Mouse (Mus musculus) liver, postnatal 0 days (tissue): ENCODE measurements around the gene Frmd4b. TPM values are rescaled to one million over a fixed set of nuclear protein-coding genes. Genes with fewer than 3 reads are reported as not detected.

Source experiments
- ATAC-seq: fragments of 200-750 bp; cut with Nextera tagmentation; 2 replicates; pipeline ENCODE4 v1.8.0; 2017; ENCODE audit warnings: mild to moderate bottlenecking, moderate library complexity
- DNase-seq: peaks from one replicate; pipeline ENCODE4 v3.0.0-alpha.2; 2016
- H3K27ac ChIP-seq: fragments of 300-500 bp; sonication (generic); 2 replicates; pipeline ENCODE4 v1.5.1; 2014; ENCODE audit warnings: antibody characterized with exemption, moderate library complexity, mild to moderate bottlenecking, low read depth
- H3K27me3 ChIP-seq: fragments of 300-500 bp; sonication (generic); 2 replicates; pipeline ENCODE4 v1.6.1; 2014; ENCODE audit warnings: low read length, control low read depth, mixed read lengths; ENCODE audit not compliant: insufficient read depth
- H3K36me3 ChIP-seq: fragments of 300-500 bp; sonication (generic); replicated peaks from 2 replicates; pipeline ENCODE4 v1.6.1; 2014; ENCODE audit warnings: mild to moderate bottlenecking, control low read depth, low read length, moderate library complexity, mixed read lengths; ENCODE audit not compliant: insufficient read depth
- H3K4me1 ChIP-seq: fragments of 300-500 bp; sonication (generic); 2 replicates; pipeline ENCODE4 v1.6.1; 2014; ENCODE audit warnings: antibody characterized with exemption, mild to moderate bottlenecking, control low read depth; ENCODE audit not compliant: insufficient read depth
- H3K4me2 ChIP-seq: fragments of 300-500 bp; sonication (generic); 2 replicates; pipeline ENCODE4 v1.6.1; 2014; ENCODE audit warnings: low read depth, mild to moderate bottlenecking, low read length, moderate library complexity, mixed read lengths
- H3K4me3 ChIP-seq: fragments of 300-500 bp; sonication (generic); 2 replicates; pipeline ENCODE4 v1.5.1; 2014; ENCODE audit warnings: low read depth, low read length
- H3K9ac ChIP-seq: fragments of 300-500 bp; sonication (generic); replicated peaks from 2 replicates; pipeline ENCODE4 v1.6.1; 2014; ENCODE audit warnings: mild to moderate bottlenecking, moderate library complexity
- H3K9me3 ChIP-seq: fragments of 300-500 bp; sonication (generic); 2 replicates; pipeline ENCODE4 v1.6.1; 2016; ENCODE audit warnings: mild to moderate bottlenecking, control low read depth, low read length, mixed read lengths
- CTCF ChIP-seq: sonication (generic); IDR thresholded peaks from 2 replicates; pipeline ENCODE4 v1.5.1; 2016; ENCODE audit warnings: antibody characterized with exemption, low read depth
- EP300 ChIP-seq: IDR thresholded peaks from 2 replicates; pipeline ENCODE4 v1.6.1; 2016; ENCODE audit warnings: antibody characterized with exemption, low read depth, mild to moderate bottlenecking
- WGBS: fragments of 180-500 bp; shearing (Covaris S2); extraction: QIAGEN DNeasy Blood & Tissue Kit; methylation state at CpG from one replicate; pipeline ENCODE4 v1.1.7; 2014; ENCODE audit not compliant: insufficient replicate concordance; 5-methylcytosine and 5-hydroxymethylcytosine counted together
- polyA plus RNA-seq: library from polyadenylated mRNA; unstranded; fragments of >200 nt; fragmentation: Nextera tagmentation; extraction: Ambion mirVana; gene quantifications from 2 replicates; pipeline ENCODE4 v1.2.1, GENCODE M21; 2015

Frmd4b gene
- polyA plus RNA-seq, 1 experiment from 2014 or later, result 8.3 TPM

- Histone ChIP-seq H3K4me2 (no peak overlapping the region), H3K27me3 (no peaks in the 10 kb centered on the region), H3K9me3 (no peaks in the 10 kb centered on the region), H3K4me3 (no peak overlapping the region), H3K4me1 (peaks cover 10% of the 10 kb centered on the region), H3K9ac (no peak overlapping the region), H3K36me3 (no peaks in the 10 kb centered on the region), H3K27ac (peak overlapping the region; percentile 50)
- DNase-seq (no peak), ATAC-seq (peak; percentile 78)
- TF ChIP-seq CTCF, result no peak
- no peak for TF ChIP-seq EP300
- WGBS, result 58% methylated on average over 7 of the region's 7 CpGs
Observed at GRCm38 (mm10) chr6:97413453-97413852, 203.9 kb downstream of the Frmd4b start.

GRCm38 (mm10) chr6:97412403-97412802 lies 204.9 kb downstream of the Frmd4b start:
- Histone ChIP-seq H3K4me2 (no peak overlapping the region), H3K4me3 (no peak overlapping the region), H3K4me1 (peaks cover 14% of the 10 kb centered on the region), H3K27ac (no peak overlapping the region), H3K27me3 (no peaks in the 10 kb centered on the region), H3K36me3 (no peaks in the 10 kb centered on the region), H3K9me3 (no peaks in the 10 kb centered on the region), H3K9ac (no peak overlapping the region)
- 83% methylated on average over 15 of the region's 15 CpGs for WGBS
- TF ChIP-seq EP300 (no peak), CTCF (no peak)
- DNase-seq (no peak), ATAC-seq (no peak)

DNA sequence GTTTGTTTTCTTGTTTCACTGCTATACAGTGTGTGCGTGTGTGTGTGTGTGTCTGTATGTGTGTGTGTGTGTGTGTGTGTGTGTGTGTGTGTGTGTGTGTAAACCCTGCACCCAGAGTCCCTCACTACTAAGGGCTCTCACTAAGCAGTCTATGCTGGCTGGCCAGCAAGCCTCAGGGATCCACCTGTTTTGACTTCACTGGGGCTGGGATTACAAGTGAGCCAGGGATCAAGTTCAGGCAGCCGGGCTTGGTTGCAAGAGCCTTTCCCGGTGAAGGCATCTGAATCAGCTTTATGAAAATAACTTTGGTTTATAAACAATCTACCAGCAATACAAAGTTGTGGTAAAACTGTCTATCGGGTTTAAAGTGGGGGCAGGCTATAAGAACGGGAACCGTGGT lies 206.0 kb downstream of the Frmd4b start:
- H3K27me3 ChIP-seq, result no peaks in the 10 kb centered on the region
- no peak for ATAC-seq
- H3K4me3 ChIP-seq, result no peak overlapping the region
- no peak overlapping the region for H3K4me2 ChIP-seq
- no peak overlapping the region for H3K27ac ChIP-seq
- 87% methylated on average over 6 of the region's 6 CpGs for WGBS
- H3K4me1 ChIP-seq, result peaks cover 18% of the 10 kb centered on the region
- no peak for TF ChIP-seq EP300
- TF ChIP-seq CTCF, result no peak
- no peak overlapping the region for H3K9ac ChIP-seq
- no peaks in the 10 kb centered on the region for H3K36me3 ChIP-seq
- no peak for DNase-seq
- H3K9me3 ChIP-seq, result no peaks in the 10 kb centered on the region

GRCm38 (mm10) chr6:97409467-97410239 lies 207.7 kb downstream of the Frmd4b start:
- peak; percentile 30 for ATAC-seq
- DNase-seq, result no peak
- H3K27ac ChIP-seq, result peak overlapping the region; percentile 39; the same call in 1 of the 2 replicates

GRCm38 (mm10) chr6:97407914-97408313 lies 209.4 kb downstream of the Frmd4b start:
- Histone ChIP-seq H3K27ac (peak overlapping the region; percentile 11; the same call in 1 of the 2 replicates), H3K9me3 (no peaks in the 10 kb centered on the region), H3K27me3 (no peaks in the 10 kb centered on the region), H3K9ac (no peak overlapping the region), H3K4me3 (no peak overlapping the region), H3K4me2 (no peak overlapping the region), H3K36me3 (no peaks in the 10 kb centered on the region), H3K4me1 (peaks cover 27% of the 10 kb centered on the region)
- ATAC-seq, result no peak
- WGBS, result 76% methylated on average over 3 of the region's 3 CpGs
- TF ChIP-seq EP300 (no peak), CTCF (no peak)
- DNase-seq, result no peak

More at GRCm38 (mm10) chr6:97409467-97410239, 207.7 kb downstream of the Frmd4b start:
- no peaks in the 10 kb centered on the region for H3K9me3 ChIP-seq
- TF ChIP-seq CTCF, result no peak
- TF ChIP-seq EP300, result peak; percentile 39; the same call in 1 of the 2 replicates
- no peaks in the 10 kb centered on the region for H3K27me3 ChIP-seq
- no peak overlapping the region for H3K9ac ChIP-seq
- no peak overlapping the region for H3K4me2 ChIP-seq
- H3K36me3 ChIP-seq, result no peaks in the 10 kb centered on the region
- no peak overlapping the region for H3K4me3 ChIP-seq
- 34% methylated on average over 5 of the region's 5 CpGs for WGBS
- H3K4me1 ChIP-seq, result peaks cover 27% of the 10 kb centered on the region

- WGBS, result 53% methylated on average over 5 of the region's 5 CpGs
- H3K4me3 ChIP-seq, result no peak overlapping the region
- peaks cover 27% of the 10 kb centered on the region for H3K4me1 ChIP-seq
- TF ChIP-seq EP300, result no peak
- TF ChIP-seq CTCF, result no peak
- H3K9ac ChIP-seq, result no peak overlapping the region
- H3K27me3 ChIP-seq, result no peaks in the 10 kb centered on the region
- H3K4me2 ChIP-seq, result peak overlapping the region; percentile 29; the same call in 1 of the 2 replicates
- H3K27ac ChIP-seq, result no peak overlapping the region
- no peaks in the 10 kb centered on the region for H3K36me3 ChIP-seq
- peak; percentile 56 for ATAC-seq
- no peak for DNase-seq
- no peaks in the 10 kb centered on the region for H3K9me3 ChIP-seq
Observed at GRCm38 (mm10) chr6:97407425-97407824, 209.9 kb downstream of the Frmd4b start.
